ENCODE assay signal across 28 mouse cellular contexts in the genomic region with DNA sequence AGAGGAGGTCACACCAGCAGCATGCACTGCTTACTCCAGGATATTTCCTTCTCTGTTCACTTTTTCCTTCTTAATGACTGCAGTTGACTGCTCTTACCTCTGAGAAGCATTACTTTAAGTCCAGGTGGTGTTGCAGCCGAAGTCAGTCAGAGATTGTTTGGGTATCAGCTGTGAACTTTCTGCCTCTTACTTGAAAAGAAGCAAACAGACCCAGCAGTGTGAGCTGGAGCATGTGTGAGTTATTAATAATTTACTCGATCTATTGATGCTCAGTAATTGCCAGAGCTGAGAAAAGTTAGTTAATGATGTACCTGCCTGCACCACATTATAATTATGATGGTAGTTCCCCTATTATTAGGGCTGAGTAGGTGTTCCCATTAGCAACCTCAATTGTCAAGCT.
DNase-seq lines count a peak whose midpoint lies in the region; ATAC-seq and TF ChIP-seq lines count a peak whose summit lies in the region.
"Had no signal": no experiment of that assay in that cellular context is flagged by ENCODE, and none has a peak within 500 bp of the region (broad histone marks: within the 10 kb centered on the region; RNA-seq: fewer than 3 reads in every experiment).

No protein-coding gene starts in this region.

- H3K4me3 ChIP-seq in kidney, adult 2 months (ENCODE audit: insufficient read depth, low read depth, low read length) = no peak overlapping the region
- no peak overlapping the region for H3K4me3 ChIP-seq in kidney, embryonic 14.5 days (ENCODE audit: low read length)
- H3K4me3 ChIP-seq in kidney, embryonic 16.5 days (ENCODE audit: low read length) = no peak overlapping the region
- no peak overlapping the region for H3K4me3 ChIP-seq in stomach, embryonic 15.5 days (replicated peaks)
- H3K4me3 ChIP-seq in stomach, postnatal 0 days (ENCODE audit: low read depth, low read length) = no peak overlapping the region
- H3K4me3 ChIP-seq: embryonic facial prominence, embryonic 10.5 days; embryonic facial prominence, embryonic 13.5 days; erythroblast, embryonic 14.5 days; forebrain, embryonic 12.5 days; forebrain, embryonic 15.5 days; heart, embryonic 12.5 days; heart, embryonic 15.5 days; hindbrain, embryonic 10.5 days; hindbrain, embryonic 13.5 days had no signal

- no peaks in the 10 kb centered on the region for H3K27me3 ChIP-seq in kidney, adult 2 months (replicated peaks; ENCODE audit: control insufficient read depth, insufficient read depth, low read length)
- no peaks in the 10 kb centered on the region for H3K27me3 ChIP-seq in kidney, embryonic 14.5 days (ENCODE audit: control insufficient read depth, insufficient read depth, low read length)
- H3K27me3 ChIP-seq in kidney, embryonic 16.5 days (ENCODE audit: insufficient read depth, low read length) = no peaks in the 10 kb centered on the region
- H3K27me3 ChIP-seq in stomach, embryonic 15.5 days (replicated peaks) = no peaks in the 10 kb centered on the region
- H3K27me3 ChIP-seq in stomach, postnatal 0 days (ENCODE audit: control insufficient read depth, insufficient read depth, low read length) = no peaks in the 10 kb centered on the region
- H3K27me3 ChIP-seq: embryonic facial prominence, embryonic 13.5 days; forebrain, embryonic 15.5 days; heart, embryonic 12.5 days; heart, embryonic 15.5 days; hindbrain, embryonic 13.5 days had no signal

- WGBS in kidney, adult 2 months = 30% methylated on average over 2 of the region's 2 CpGs
- WGBS in kidney, embryonic 14.5 days = 64% methylated on average over 2 of the region's 2 CpGs
- 47% methylated on average over 2 of the region's 2 CpGs for WGBS in kidney, embryonic 16.5 days
- 40% methylated on average over 2 of the region's 2 CpGs for WGBS in stomach, embryonic 15.5 days
- 28% methylated on average over 2 of the region's 2 CpGs for WGBS in stomach, postnatal 0 days

- peak; percentile 33 for DNase-seq in kidney, adult 2 months
- DNase-seq in kidney, postnatal 4 days = no peak
- no peak for DNase-seq in stomach, postnatal 0 days (ENCODE audit: low spot score)
- DNase-seq: adrenal gland, adult 8-10 months; adrenal gland, postnatal 25 days; cerebellum, adult 11-12 months; cerebellum, adult 8-10 months; cerebellum, postnatal 10 days; cerebellum, postnatal 36 days; embryo, embryonic 11 days; gastrocnemius, postnatal 10 days; gastrocnemius, postnatal 36 days; heart, postnatal 36 days had no signal

- H3K36me3 ChIP-seq in kidney, adult 2 months (ENCODE audit: control insufficient read depth, insufficient read depth, low read length) = no peaks in the 10 kb centered on the region
- H3K36me3 ChIP-seq in kidney, embryonic 14.5 days (ENCODE audit: control insufficient read depth, insufficient read depth, low read length) = no peaks in the 10 kb centered on the region
- H3K36me3 ChIP-seq in kidney, embryonic 16.5 days (ENCODE audit: insufficient read depth, low read length) = no peaks in the 10 kb centered on the region
- H3K36me3 ChIP-seq in stomach, embryonic 15.5 days = no peaks in the 10 kb centered on the region
- no peaks in the 10 kb centered on the region for H3K36me3 ChIP-seq in stomach, postnatal 0 days (ENCODE audit: control insufficient read depth, insufficient read depth, low read length)
- H3K36me3 ChIP-seq: embryonic facial prominence, embryonic 10.5 days; embryonic facial prominence, embryonic 13.5 days; forebrain, embryonic 12.5 days; forebrain, embryonic 15.5 days; heart, embryonic 12.5 days; heart, embryonic 15.5 days; hindbrain, embryonic 10.5 days; hindbrain, embryonic 13.5 days had no signal

- ATAC-seq in kidney, embryonic 14.5 days (ENCODE audit: low FRiP score, low TSS enrichment) = no peak
- ATAC-seq in kidney, embryonic 16.5 days (ENCODE audit: low FRiP score, low TSS enrichment) = peak; percentile 44; the same call in 1 of the 2 replicates
- ATAC-seq in stomach, embryonic 15.5 days (ENCODE audit: insufficient read depth, low FRiP score, low read depth) = peak; percentile 66; the same call in 1 of the 2 replicates
- ATAC-seq in stomach, postnatal 0 days (ENCODE audit: low FRiP score, low TSS enrichment) = no peak
- ATAC-seq: activated CD4-positive, CD25-positive, alpha-beta regulatory T cell, adult 4 months; CD4-positive, CD25-positive, alpha-beta regulatory T cell, adult 4 months; forebrain, embryonic 15.5 days; hindbrain, embryonic 16.5 days had no signal

- peaks cover 4% of the 10 kb centered on the region; the same call in 1 of the 2 replicates for H3K4me1 ChIP-seq in kidney, adult 2 months (ENCODE audit: control insufficient read depth, insufficient read depth, low read length)
- 0 out of 2 replicates have a peak, but pooled peaks cover 3% of the 10 kb centered on the region for H3K4me1 ChIP-seq in kidney, embryonic 14.5 days (ENCODE audit: control insufficient read depth, insufficient read depth, low read length)
- no peaks in the 10 kb centered on the region for H3K4me1 ChIP-seq in kidney, embryonic 16.5 days (ENCODE audit: insufficient read depth, low read length)
- H3K4me1 ChIP-seq in stomach, embryonic 15.5 days = no peaks in the 10 kb centered on the region
- H3K4me1 ChIP-seq in stomach, postnatal 0 days (replicated peaks; ENCODE audit: control insufficient read depth, insufficient read depth) = no peaks in the 10 kb centered on the region
- H3K4me1 ChIP-seq: embryonic facial prominence, embryonic 13.5 days; forebrain, embryonic 15.5 days; heart, embryonic 12.5 days; heart, embryonic 15.5 days had no signal

- no peak for TF ChIP-seq POLR2A in kidney, adult 2 months (IDR thresholded peaks at IDR 0.05; ENCODE audit: low read depth, low read length)

- no peak for TF ChIP-seq EP300 in stomach, postnatal 0 days (optimal IDR thresholded peaks at IDR 0.05)

- no peaks in the 10 kb centered on the region for H3K9me3 ChIP-seq in kidney, embryonic 14.5 days (ENCODE audit: control insufficient read depth, low read length)
- no peaks in the 10 kb centered on the region for H3K9me3 ChIP-seq in kidney, embryonic 16.5 days (ENCODE audit: low read length)
- H3K9me3 ChIP-seq in stomach, embryonic 15.5 days = no peaks in the 10 kb centered on the region
- H3K9me3 ChIP-seq in stomach, postnatal 0 days (ENCODE audit: control insufficient read depth, low read length) = no peaks in the 10 kb centered on the region
- H3K9me3 ChIP-seq: embryonic facial prominence, embryonic 10.5 days; embryonic facial prominence, embryonic 13.5 days; forebrain, embryonic 12.5 days; forebrain, embryonic 15.5 days; heart, embryonic 12.5 days; heart, embryonic 15.5 days; hindbrain, embryonic 10.5 days; hindbrain, embryonic 13.5 days had no signal

- no peak overlapping the region for H3K9ac ChIP-seq in kidney, embryonic 14.5 days (ENCODE audit: low read depth, low read length)
- H3K9ac ChIP-seq in kidney, embryonic 16.5 days (replicated peaks; ENCODE audit: low read length) = no peak overlapping the region
- no peak overlapping the region for H3K9ac ChIP-seq in stomach, embryonic 15.5 days
- no peak overlapping the region for H3K9ac ChIP-seq in stomach, postnatal 0 days (ENCODE audit: low read length)
- H3K9ac ChIP-seq: embryonic facial prominence, embryonic 13.5 days; forebrain, embryonic 12.5 days; forebrain, embryonic 15.5 days; heart, embryonic 12.5 days; heart, embryonic 15.5 days; hindbrain, embryonic 13.5 days had no signal

- no peak for TF ChIP-seq CTCF in kidney, adult 2 months (conservative IDR thresholded peaks at IDR 0.05; ENCODE audit: insufficient read depth, insufficient read length, low read depth, low read length)
- no peak for TF ChIP-seq CTCF in stomach, postnatal 0 days (IDR thresholded peaks at IDR 0.05; ENCODE audit: low read depth)

- H3K4me2 ChIP-seq in kidney, embryonic 14.5 days (replicated peaks; ENCODE audit: low read depth, low read length) = no peak overlapping the region
- H3K4me2 ChIP-seq in kidney, embryonic 16.5 days (replicated peaks; ENCODE audit: low read depth, low read length) = no peak overlapping the region
- no peak overlapping the region for H3K4me2 ChIP-seq in stomach, embryonic 15.5 days
- no peak overlapping the region for H3K4me2 ChIP-seq in stomach, postnatal 0 days (replicated peaks; ENCODE audit: low read depth)
- H3K4me2 ChIP-seq: embryonic facial prominence, embryonic 13.5 days; forebrain, embryonic 12.5 days; forebrain, embryonic 15.5 days; heart, embryonic 12.5 days; heart, embryonic 15.5 days; hindbrain, embryonic 13.5 days had no signal

- no peak overlapping the region for H3K27ac ChIP-seq in kidney, adult 2 months (ENCODE audit: insufficient read depth, low read depth, low read length)
- H3K27ac ChIP-seq in kidney, embryonic 14.5 days (ENCODE audit: low read depth, low read length) = no peak overlapping the region
- no peak overlapping the region for H3K27ac ChIP-seq in kidney, embryonic 16.5 days (ENCODE audit: low read length)
- no peak overlapping the region for H3K27ac ChIP-seq in stomach, embryonic 15.5 days
- H3K27ac ChIP-seq in stomach, postnatal 0 days (replicated peaks) = no peak overlapping the region
- H3K27ac ChIP-seq: embryonic facial prominence, embryonic 10.5 days; embryonic facial prominence, embryonic 13.5 days; forebrain, embryonic 12.5 days; forebrain, embryonic 15.5 days; heart, embryonic 15.5 days; hindbrain, embryonic 10.5 days; hindbrain, embryonic 13.5 days had no signal

Comparison
In these comparisons a context has a peak if more than half of its experiments do, and no peak if none do; other contexts are left out.
1. ATAC-seq: peak in kidney, embryonic 16.5 days (single experiment) and stomach, embryonic 15.5 days (single experiment); none in kidney, embryonic 14.5 days (single experiment) and stomach, postnatal 0 days (single experiment).